Mouse (Mus musculus) right cerebral cortex, adult 18-20 months (tissue): ENCODE measurements around the gene Ap2m1.
A peak's percentile ranks its signal among the peaks of the same experiment; 100 is the strongest.
"Not testable (repeated sequence)": the region's sequence is repeated elsewhere in the genome, so short reads cannot be mapped to it uniquely, and the experiment has no call there.

Experiments
- DNase-seq: peaks from one replicate; pipeline ENCODE4 v3.0.0; 2022; ENCODE audit warnings: mixed read lengths

Ap2m1 gene

GRCm38 (mm10) chr16:20535296-20536080 is at the start of gene Ap2m1:
Ap2m1 (plus strand) TSS chr16:20535478.
- peak; percentile 98 for DNase-seq

- no peak for DNase-seq
These were observed 49.2 kb upstream of the Ap2m1 start for GRCm38 (mm10) chr16:20486048-20486447.

GRCm38 (mm10) chr16:20488151-20488550 is 47.1 kb upstream of the Ap2m1 start:
- no peak for DNase-seq

- not testable (repeated sequence) for DNase-seq
These were observed 46.5 kb upstream of the Ap2m1 start for GRCm38 (mm10) chr16:20488751-20489150.

- no peak for DNase-seq
These were observed 46.0 kb upstream of the Ap2m1 start for GRCm38 (mm10) chr16:20489233-20489632.

- DNase-seq = no peak
These were observed 44.7 kb upstream of the Ap2m1 start for GRCm38 (mm10) chr16:20490581-20490980.

- no peak for DNase-seq
These were observed 44.0 kb upstream of the Ap2m1 start for GRCm38 (mm10) chr16:20491301-20491700.

GRCm38 (mm10) chr16:20493452-20493851 is 41.8 kb upstream of the Ap2m1 start:
- no peak for DNase-seq

GRCm38 (mm10) chr16:20496671-20497600 is 38.3 kb upstream of the Ap2m1 start:
- DNase-seq = peak; percentile 66

GRCm38 (mm10) chr16:20497980-20498676 is 37.1 kb upstream of the Ap2m1 start:
- DNase-seq = no peak

GRCm38 (mm10) chr16:20498677-20499475 is 36.4 kb upstream of the Ap2m1 start, which contains the start of gene Eif2b5:
Eif2b5 (plus strand) TSS chr16:20498817.
- DNase-seq = peak; percentile 96

GRCm38 (mm10) chr16:20506000-20506399 is 29.3 kb upstream of the Ap2m1 start:
- peak; percentile 73 for DNase-seq

GRCm38 (mm10) chr16:20509349-20509748 is 25.9 kb upstream of the Ap2m1 start:
- DNase-seq = no peak

GRCm38 (mm10) chr16:20511277-20511847 is 23.9 kb upstream of the Ap2m1 start:
- no peak for DNase-seq

- DNase-seq = no peak
These were observed 19.2 kb upstream of the Ap2m1 start for GRCm38 (mm10) chr16:20516032-20516431.

GRCm38 (mm10) chr16:20516726-20517201 is 18.5 kb upstream of the Ap2m1 start, which contains the start of gene Dvl3:
Dvl3 (plus strand) TSS chr16:20516982.
- DNase-seq = peak; percentile 92

GRCm38 (mm10) chr16:20517216-20517615 is 18.1 kb upstream of the Ap2m1 start:
- no peak for DNase-seq

GRCm38 (mm10) chr16:20517701-20518374 is 17.4 kb upstream of the Ap2m1 start:
- no peak for DNase-seq

GRCm38 (mm10) chr16:20523886-20524285 is 11.4 kb upstream of the Ap2m1 start:
- no peak for DNase-seq

- no peak for DNase-seq
These were observed 6.5 kb upstream of the Ap2m1 start for GRCm38 (mm10) chr16:20528779-20529178.

- no peak for DNase-seq
These were observed 5.9 kb upstream of the Ap2m1 start for GRCm38 (mm10) chr16:20529375-20529774.
